Mouse (Mus musculus) kidney, adult 2 months (tissue): ENCODE results near the gene Adh4. TPM values are rescaled to one million over a fixed set of nuclear protein-coding genes. Genes with fewer than 3 reads are reported as not detected.
A peak's percentile ranks its signal among the peaks of the same experiment; 100 is the strongest.

Experiments used
- DNase-seq: peaks from one replicate; pipeline ENCODE4 v3.0.0; 2021
- H3K27ac ChIP-seq: fragments of 200-500 bp; 2 replicates; pipeline ENCODE4 v1.5.1; 2012; ENCODE audit warnings: low read depth, low read length, control low read depth, inconsistent platforms; ENCODE audit not compliant: insufficient read depth
- H3K27me3 ChIP-seq: fragments of 200-500 bp; replicated peaks from 2 replicates; pipeline ENCODE4 v1.6.1; 2012; ENCODE audit warnings: mild to moderate bottlenecking, moderate library complexity, low read length, inconsistent platforms; ENCODE audit not compliant: control insufficient read depth, insufficient read depth
- H3K36me3 ChIP-seq: fragments of 200-500 bp; 2 replicates; pipeline ENCODE4 v1.6.1; 2012; ENCODE audit warnings: mild to moderate bottlenecking, moderate library complexity, low read length, inconsistent platforms; ENCODE audit not compliant: control insufficient read depth, insufficient read depth
- H3K4me1 ChIP-seq: fragments of 200-500 bp; 2 replicates; pipeline ENCODE4 v1.6.1; 2011; ENCODE audit warnings: low read length; ENCODE audit not compliant: control insufficient read depth, insufficient read depth
- H3K4me3 ChIP-seq: fragments of 200-500 bp; 2 replicates; pipeline ENCODE4 v1.5.1; 2011; ENCODE audit warnings: mild to moderate bottlenecking, low read depth, low read length, control low read depth; ENCODE audit not compliant: insufficient read depth
- CTCF ChIP-seq: fragments of 200-500 bp; conservative IDR thresholded peaks from 2 replicates; pipeline ENCODE4 v1.5.1; 2011; ENCODE audit warnings: low read depth, mild to moderate bottlenecking, control low read depth, low read length, moderate library complexity, mixed read lengths; ENCODE audit not compliant: insufficient read depth, insufficient read length
- POLR2A ChIP-seq: fragments of 200-500 bp; IDR thresholded peaks from one replicate; pipeline ENCODE4 v1.6.1; 2011; ENCODE audit warnings: low read depth, low read length, control low read depth
- WGBS: fragments of 180-500 bp; shearing (Covaris S2); methylation state at CpG from one replicate; pipeline ENCODE4 v1.1.7; 2018; 5-methylcytosine and 5-hydroxymethylcytosine counted together
- polyA plus RNA-seq: library from polyadenylated mRNA; depleted of rRNA; stranded (reverse); fragments of >200 nt; gene quantifications from 2 replicates; pipeline ENCODE4 v1.2.3, GENCODE M21; 2012

Gene Adh4
- polyA plus RNA-seq, 1 experiment = 0.31 TPM

GRCm38 (mm10) chr3:138404872-138405271 lies 10.4 kb upstream of the Adh4 start:
- Histone ChIP-seq H3K27me3 (no peaks in the 10 kb centered on the region), H3K4me1 (no peaks in the 10 kb centered on the region), H3K36me3 (no peaks in the 10 kb centered on the region), H3K27ac (no peak overlapping the region), H3K4me3 (no peak overlapping the region)
- TF ChIP-seq CTCF (no peak), POLR2A (no peak)
- DNase-seq = no peak
- 64% methylated on average over 3 of the region's 3 CpGs for WGBS

- WGBS = 25% methylated on average over 3 of the region's 3 CpGs
- TF ChIP-seq CTCF (no peak), POLR2A (no peak)
- Histone ChIP-seq H3K4me3 (no peak overlapping the region), H3K4me1 (no peaks in the 10 kb centered on the region), H3K27me3 (no peaks in the 10 kb centered on the region), H3K27ac (no peak overlapping the region), H3K36me3 (no peaks in the 10 kb centered on the region)
- peak; percentile 71 for DNase-seq
These were observed 9.9 kb upstream of the Adh4 start for GRCm38 (mm10) chr3:138405341-138405740.

- peak; percentile 12 for DNase-seq
These were observed 9.4 kb upstream of the Adh4 start for GRCm38 (mm10) chr3:138405840-138406239.

GRCm38 (mm10) chr3:138407920-138408319 lies 7.3 kb upstream of the Adh4 start:
- H3K36me3 ChIP-seq = no peaks in the 10 kb centered on the region
- TF ChIP-seq CTCF (no peak), POLR2A (no peak)
- DNase-seq = peak; percentile 45
- H3K4me3 ChIP-seq = no peak overlapping the region
- H3K27me3 ChIP-seq = no peaks in the 10 kb centered on the region
- H3K27ac ChIP-seq = no peak overlapping the region
- no peaks in the 10 kb centered on the region for H3K4me1 ChIP-seq
- WGBS = 85% methylated on average over 1 of the region's 1 CpGs

More at GRCm38 (mm10) chr3:138405840-138406239, 9.4 kb upstream of the Adh4 start:
- Histone ChIP-seq H3K27me3 (no peaks in the 10 kb centered on the region), H3K4me1 (no peaks in the 10 kb centered on the region), H3K4me3 (no peak overlapping the region), H3K36me3 (no peaks in the 10 kb centered on the region), H3K27ac (no peak overlapping the region)
- 58% methylated on average over 7 of the region's 7 CpGs for WGBS
- no peak for TF ChIP-seq POLR2A

GRCm38 (mm10) chr3:138409585-138409984 lies 5.7 kb upstream of the Adh4 start:
- H3K4me3 ChIP-seq = no peak overlapping the region
- no peak overlapping the region for H3K27ac ChIP-seq
- no peaks in the 10 kb centered on the region for H3K36me3 ChIP-seq
- 68% methylated on average over 1 of the region's 1 CpGs for WGBS
- H3K4me1 ChIP-seq = no peaks in the 10 kb centered on the region
- no peaks in the 10 kb centered on the region for H3K27me3 ChIP-seq
- TF ChIP-seq CTCF = no peak
- no peak for TF ChIP-seq POLR2A
- no peak for DNase-seq

- Histone ChIP-seq H3K27me3 (no peaks in the 10 kb centered on the region), H3K4me1 (no peaks in the 10 kb centered on the region), H3K4me3 (no peak overlapping the region), H3K27ac (no peak overlapping the region), H3K36me3 (no peaks in the 10 kb centered on the region)
- WGBS = 75% methylated on average over 3 of the region's 3 CpGs
- TF ChIP-seq CTCF (no peak), POLR2A (no peak)
- no peak for DNase-seq
These were observed 5.1 kb upstream of the Adh4 start for GRCm38 (mm10) chr3:138410211-138410610.

GRCm38 (mm10) chr3:138419369-138419768 lies 4.1 kb downstream of the Adh4 start:
- 74% methylated on average over 6 of the region's 6 CpGs for WGBS
- DNase-seq = no peak
- no peaks in the 10 kb centered on the region for H3K4me1 ChIP-seq
- H3K27me3 ChIP-seq = no peaks in the 10 kb centered on the region
- H3K27ac ChIP-seq = no peak overlapping the region
- H3K36me3 ChIP-seq = no peaks in the 10 kb centered on the region
- TF ChIP-seq POLR2A = no peak
- no peak for TF ChIP-seq CTCF
- H3K4me3 ChIP-seq = no peak overlapping the region

DNA sequence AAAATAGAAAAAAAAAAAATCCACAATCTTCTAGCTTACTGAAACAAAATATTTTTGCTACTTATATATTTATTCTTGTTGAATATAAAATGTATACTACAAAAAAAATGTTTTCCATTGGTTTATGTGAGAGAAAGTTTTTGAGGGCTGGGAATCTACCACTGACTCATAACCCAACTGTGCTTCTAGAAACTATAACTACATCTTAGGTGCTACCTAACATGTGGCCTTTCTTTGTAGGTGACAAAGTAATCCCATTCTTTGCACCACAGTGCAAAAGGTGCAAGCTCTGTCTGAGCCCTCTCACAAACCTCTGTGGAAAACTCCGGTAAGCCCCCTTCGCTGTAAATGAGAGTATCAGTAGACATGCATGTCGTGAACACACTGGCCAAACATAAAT lies 5.1 kb downstream of the Adh4 start:
- no peaks in the 10 kb centered on the region for H3K36me3 ChIP-seq
- DNase-seq = no peak
- H3K27me3 ChIP-seq = no peaks in the 10 kb centered on the region
- no peak for TF ChIP-seq POLR2A
- no peaks in the 10 kb centered on the region for H3K4me1 ChIP-seq
- no peak overlapping the region for H3K4me3 ChIP-seq
- H3K27ac ChIP-seq = no peak overlapping the region
- WGBS = 90% methylated on average over 3 of the region's 3 CpGs
